Mouse (Mus musculus) neural tube, embryonic 14.5 days (tissue): ENCODE measurements around the gene Pard6a. TPM values are rescaled to one million over a fixed set of nuclear protein-coding genes. Genes with fewer than 3 reads are reported as not detected.

Experiments used
- ATAC-seq: fragments of 200-750 bp; cut with Nextera tagmentation; 2 replicates; pipeline ENCODE4 v1.8.0; 2017; ENCODE audit warnings: low read depth, mild to moderate bottlenecking, moderate TSS enrichment, moderate library complexity
- H3K27ac ChIP-seq: fragments of 300-500 bp; sonication (generic); 2 replicates; pipeline ENCODE4 v1.5.1; 2014; ENCODE audit warnings: low read depth, mild to moderate bottlenecking, control low read depth, low read length, moderate library complexity, mixed read lengths
- H3K27me3 ChIP-seq: fragments of 300-500 bp; sonication (generic); 2 replicates; pipeline ENCODE4 v1.6.1; 2014; ENCODE audit warnings: low read length; ENCODE audit not compliant: control insufficient read depth, insufficient read depth
- H3K36me3 ChIP-seq: fragments of 300-500 bp; sonication (generic); 2 replicates; pipeline ENCODE4 v1.6.1; 2014; ENCODE audit warnings: low read length, mixed read lengths; ENCODE audit not compliant: control insufficient read depth, insufficient read depth
- H3K4me1 ChIP-seq: fragments of 300-500 bp; sonication (generic); 2 replicates; pipeline ENCODE4 v1.6.1; 2014; ENCODE audit warnings: low read length; ENCODE audit not compliant: control insufficient read depth, insufficient read depth
- H3K4me2 ChIP-seq: fragments of 300-500 bp; sonication (generic); 2 replicates; pipeline ENCODE4 v1.6.1; 2014; ENCODE audit warnings: mild to moderate bottlenecking, low read depth, low read length, control low read depth
- H3K4me3 ChIP-seq: fragments of 300-500 bp; sonication (generic); 2 replicates; pipeline ENCODE4 v1.5.1; 2014; ENCODE audit warnings: low read depth, low read length, control low read depth, mixed read lengths
- H3K9ac ChIP-seq: fragments of 300-500 bp; sonication (generic); replicated peaks from 2 replicates; pipeline ENCODE4 v1.6.1; 2014; ENCODE audit warnings: low read depth, mild to moderate bottlenecking, control low read depth, low read length, mixed read lengths
- H3K9me3 ChIP-seq: fragments of 300-500 bp; sonication (generic); 2 replicates; pipeline ENCODE4 v1.6.1; 2016; ENCODE audit warnings: low read length; ENCODE audit not compliant: control insufficient read depth
- WGBS: fragments of 180-500 bp; shearing (Covaris S2); extraction: QIAGEN DNeasy Blood & Tissue Kit; methylation state at CpG from one replicate; pipeline ENCODE4 v1.1.7; 2014; 5-methylcytosine and 5-hydroxymethylcytosine counted together
- polyA plus RNA-seq: library from polyadenylated mRNA; unstranded; fragments of >200 nt; fragmentation: Nextera tagmentation; extraction: Ambion mirVana; gene quantifications from 2 replicates; pipeline ENCODE4 v1.2.1, GENCODE M21; 2014

Gene Pard6a
- polyA plus RNA-seq, 1 experiment from 2014 or later, result 60.6 TPM

DNA sequence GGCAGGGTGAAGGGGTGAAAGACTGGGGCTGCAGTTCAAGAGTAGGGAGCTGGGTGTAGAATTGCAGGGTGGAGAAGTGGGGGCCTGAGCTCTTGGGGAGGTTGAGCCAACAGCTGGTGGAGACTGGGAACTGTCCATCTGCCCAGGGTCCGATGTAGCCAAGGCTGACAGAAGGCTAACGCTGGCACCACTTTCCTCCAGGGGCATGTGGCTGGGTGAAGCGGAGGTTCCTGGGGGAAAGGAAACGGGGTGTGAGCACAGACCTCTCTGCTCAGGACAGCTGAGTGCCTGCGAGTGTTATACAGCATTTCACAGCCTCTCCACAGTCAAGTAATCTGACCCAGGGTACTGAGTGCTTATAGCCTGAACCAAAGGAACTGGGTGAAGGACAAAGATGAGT is 2.2 kb upstream of the Pard6a start:
- Histone ChIP-seq H3K4me2 (no peak overlapping the region), H3K27me3 (no peaks in the 10 kb centered on the region), H3K36me3 (peaks cover 24% of the 10 kb centered on the region), H3K4me3 (no peak overlapping the region), H3K9ac (no peak overlapping the region), H3K9me3 (no peaks in the 10 kb centered on the region), H3K27ac (no peak overlapping the region), H3K4me1 (peaks cover 33% of the 10 kb centered on the region)
- 80% methylated on average over 5 of the region's 5 CpGs for WGBS
- ATAC-seq, result no peak

- Histone ChIP-seq H3K27me3 (no peaks in the 10 kb centered on the region), H3K9me3 (no peaks in the 10 kb centered on the region), H3K9ac (no peak overlapping the region), H3K4me1 (peaks cover 28% of the 10 kb centered on the region), H3K4me3 (peak overlapping the region; percentile 51), H3K27ac (no peak overlapping the region), H3K36me3 (peaks cover 24% of the 10 kb centered on the region), H3K4me2 (peak overlapping the region; percentile 98; the same call in 1 of the 2 replicates)
- 92% methylated on average over 11 of the region's 11 CpGs for WGBS
- ATAC-seq, result no peak
Observed at GRCm38 (mm10) chr8:105699488-105700215, 1.3 kb upstream of the Pard6a start.

GRCm38 (mm10) chr8:105700566-105700965 is 382 bp upstream of the Pard6a start:
- ATAC-seq, result peak; percentile 55
- H3K4me1 ChIP-seq, result peaks cover 18% of the 10 kb centered on the region
- peak overlapping the region; percentile 51 for H3K4me3 ChIP-seq
- peak overlapping the region; percentile 94 for H3K27ac ChIP-seq
- WGBS, result under 1% methylated on average over 21 of the region's 21 CpGs
- peak overlapping the region; percentile 39 for H3K9ac ChIP-seq
- H3K4me2 ChIP-seq, result peak overlapping the region; percentile 98
- no peaks in the 10 kb centered on the region for H3K27me3 ChIP-seq
- peaks cover 24% of the 10 kb centered on the region for H3K36me3 ChIP-seq
- H3K9me3 ChIP-seq, result no peaks in the 10 kb centered on the region

DNA sequence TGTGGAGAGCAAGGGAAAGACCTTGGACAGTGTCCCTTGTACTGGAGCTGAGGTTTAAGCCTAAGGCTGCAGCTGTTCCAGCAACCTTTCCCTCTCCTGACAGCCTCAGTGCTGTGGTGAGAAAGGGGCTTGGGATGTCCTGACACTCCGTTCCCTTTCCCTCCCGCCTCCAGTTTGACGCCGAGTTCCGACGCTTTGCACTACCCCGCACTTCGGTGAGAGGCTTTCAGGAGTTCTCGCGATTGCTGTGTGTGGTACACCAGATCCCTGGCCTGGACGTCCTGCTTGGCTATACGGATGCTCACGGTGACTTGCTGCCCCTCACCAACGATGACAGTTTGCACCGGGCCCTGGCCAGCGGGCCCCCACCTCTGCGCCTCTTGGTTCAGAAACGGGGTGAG is 1.1 kb downstream of the Pard6a start:
- no peaks in the 10 kb centered on the region for H3K27me3 ChIP-seq
- no peaks in the 10 kb centered on the region for H3K9me3 ChIP-seq
- peak overlapping the region; percentile 61 for H3K9ac ChIP-seq
- H3K36me3 ChIP-seq, result peaks cover 18% of the 10 kb centered on the region
- peaks cover 22% of the 10 kb centered on the region for H3K4me1 ChIP-seq
- peak; percentile 3; the same call in 1 of the 2 replicates for ATAC-seq
- WGBS, result 36% methylated on average over 18 of the region's 18 CpGs
- peak overlapping the region; percentile 98 for H3K4me2 ChIP-seq
- H3K4me3 ChIP-seq, result peak overlapping the region; percentile 51
- H3K27ac ChIP-seq, result peak overlapping the region; percentile 94

- Histone ChIP-seq H3K4me1 (peaks cover 28% of the 10 kb centered on the region), H3K27me3 (no peaks in the 10 kb centered on the region), H3K9ac (no peak overlapping the region), H3K4me3 (no peak overlapping the region), H3K4me2 (peak overlapping the region; percentile 98; the same call in 1 of the 2 replicates), H3K9me3 (no peaks in the 10 kb centered on the region), H3K36me3 (peaks cover 9% of the 10 kb centered on the region), H3K27ac (no peak overlapping the region)
- WGBS, result 93% methylated on average over 24 of the region's 24 CpGs
- no peak for ATAC-seq
Observed at GRCm38 (mm10) chr8:105702731-105703415, 1.9 kb downstream of the Pard6a start.

DNA sequence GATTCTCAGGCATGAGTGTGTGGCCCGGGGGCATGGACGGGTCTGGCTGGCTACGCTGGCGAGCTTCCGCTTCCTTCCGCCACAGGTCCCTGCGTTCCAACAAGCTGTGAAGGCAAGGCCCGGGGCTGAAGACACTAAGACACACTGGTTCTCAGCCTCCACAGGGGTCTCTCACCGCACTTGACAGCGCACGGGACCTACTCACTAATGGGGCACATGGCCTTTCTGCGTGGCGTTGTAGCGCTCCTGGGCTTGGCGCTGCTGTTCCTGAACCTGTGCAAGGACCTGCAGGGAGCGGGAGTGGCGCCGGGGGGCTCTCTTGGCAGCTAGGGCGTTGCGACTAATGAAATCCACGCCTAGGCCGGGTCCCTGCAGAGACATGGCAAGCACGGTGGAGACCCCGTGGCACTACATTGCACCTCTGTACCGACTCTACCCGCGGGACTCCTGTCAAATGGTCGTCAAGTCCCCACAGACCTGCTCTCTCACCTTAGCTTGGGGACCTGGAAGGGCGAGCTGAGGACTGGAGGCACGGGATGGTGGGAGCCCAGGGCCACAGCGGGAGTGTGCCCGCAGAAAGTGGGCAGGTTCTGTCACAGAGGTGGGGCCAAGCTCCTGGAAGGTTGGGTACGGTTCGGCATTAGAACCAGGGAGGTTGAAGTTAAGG is 3.3 kb downstream of the Pard6a start:
- 94% methylated on average over 34 of the region's 34 CpGs for WGBS
- Histone ChIP-seq H3K9me3 (no peaks in the 10 kb centered on the region), H3K27me3 (no peaks in the 10 kb centered on the region), H3K9ac (no peak overlapping the region), H3K36me3 (no peaks in the 10 kb centered on the region), H3K4me3 (no peak overlapping the region), H3K27ac (no peak overlapping the region), H3K4me2 (no peak overlapping the region), H3K4me1 (peaks cover 28% of the 10 kb centered on the region)
- ATAC-seq, result no peak

- Histone ChIP-seq H3K27ac (no peak overlapping the region), H3K9me3 (no peaks in the 10 kb centered on the region), H3K4me3 (no peak overlapping the region), H3K9ac (no peak overlapping the region), H3K4me2 (no peak overlapping the region), H3K4me1 (peaks cover 26% of the 10 kb centered on the region), H3K36me3 (no peaks in the 10 kb centered on the region), H3K27me3 (no peaks in the 10 kb centered on the region)
- no peak for ATAC-seq
- 90% methylated on average over 6 of the region's 6 CpGs for WGBS
Observed at GRCm38 (mm10) chr8:105704955-105705354, 4.0 kb downstream of the Pard6a start.

DNA sequence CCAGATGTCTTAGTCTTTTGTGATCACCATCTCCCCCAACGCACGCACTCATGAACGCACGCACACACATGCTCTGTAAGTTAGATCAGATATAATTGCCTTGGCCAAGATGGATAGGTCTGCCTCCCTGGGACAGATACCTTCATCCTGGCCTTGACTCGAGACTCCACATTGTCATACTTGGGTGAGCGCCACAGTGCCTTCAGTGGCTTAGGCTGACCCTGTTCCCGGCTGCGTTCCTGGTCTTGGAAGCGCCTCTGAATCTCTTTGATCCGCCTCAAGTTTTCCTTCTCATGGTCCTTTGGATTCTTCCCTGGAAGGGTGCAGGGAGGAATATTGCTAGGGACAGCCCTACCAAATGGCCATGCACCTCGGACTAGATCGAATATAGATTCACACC is 5.5 kb downstream of the Pard6a start:
- H3K4me3 ChIP-seq, result no peak overlapping the region
- peak overlapping the region; percentile 81; the same call in 1 of the 2 replicates for H3K4me2 ChIP-seq
- no peak overlapping the region for H3K9ac ChIP-seq

More for the DNA sequence above, 5.5 kb downstream of the Pard6a start:
- no peak for ATAC-seq
- WGBS, result 81% methylated on average over 12 of the region's 12 CpGs
- no peaks in the 10 kb centered on the region for H3K27me3 ChIP-seq
- no peaks in the 10 kb centered on the region for H3K36me3 ChIP-seq
- no peaks in the 10 kb centered on the region for H3K9me3 ChIP-seq
- no peak overlapping the region for H3K27ac ChIP-seq
- H3K4me1 ChIP-seq, result peaks cover 20% of the 10 kb centered on the region
